Mouse (Mus musculus): ENCODE results near the gene Capns2. TPM values are rescaled to one million over a fixed set of nuclear protein-coding genes. Genes with fewer than 3 reads are reported as not detected.

Capns2 gene
- polyA plus RNA-seq, 1 experiment from 2014 or later = not detected

DNA sequence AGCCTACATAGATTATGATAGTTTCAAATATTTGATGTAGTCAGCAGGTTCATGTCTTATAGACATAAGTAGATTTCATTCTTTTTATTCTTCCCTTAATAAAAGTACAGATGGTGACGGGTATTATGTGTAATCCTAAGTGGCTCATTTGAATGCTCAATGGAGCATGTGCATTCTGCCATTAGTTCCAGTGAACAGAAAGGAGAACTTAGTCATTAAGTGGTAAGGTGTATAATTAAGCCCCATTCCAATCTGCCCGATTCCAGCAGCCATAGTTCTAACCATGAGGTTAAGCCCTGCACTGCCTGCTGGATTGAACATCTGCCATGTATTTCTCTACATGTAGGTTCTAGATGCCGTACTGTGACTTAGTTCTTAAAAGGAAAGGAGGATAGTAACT lies 20.6 kb downstream of the Capns2 start:
- Histone ChIP-seq H3K27me3 (ENCODE audit: control insufficient read depth, insufficient read depth, low read length) (no peaks in the 10 kb centered on the region), H3K4me3 (ENCODE audit: low read depth, low read length) (no peak overlapping the region), H3K4me2 (replicated peaks; ENCODE audit: low read depth, low read length) (no peak overlapping the region), H3K9me3 (ENCODE audit: control insufficient read depth, low read length) (no peaks in the 10 kb centered on the region), H3K9ac (ENCODE audit: low read depth, low read length) (no peak overlapping the region), H3K27ac (ENCODE audit: low read depth, low read length) (no peak overlapping the region), H3K36me3 (ENCODE audit: control insufficient read depth, insufficient read depth, low read length) (no peaks in the 10 kb centered on the region), H3K4me1 (replicated peaks; ENCODE audit: control insufficient read depth, insufficient read depth, low read length) (no peaks in the 10 kb centered on the region)
- 87% methylated on average over 3 of the region's 3 CpGs for WGBS
- no peak for DNase-seq (ENCODE audit: low spot score)
- no peak for ATAC-seq (ENCODE audit: low FRiP score)

DNA sequence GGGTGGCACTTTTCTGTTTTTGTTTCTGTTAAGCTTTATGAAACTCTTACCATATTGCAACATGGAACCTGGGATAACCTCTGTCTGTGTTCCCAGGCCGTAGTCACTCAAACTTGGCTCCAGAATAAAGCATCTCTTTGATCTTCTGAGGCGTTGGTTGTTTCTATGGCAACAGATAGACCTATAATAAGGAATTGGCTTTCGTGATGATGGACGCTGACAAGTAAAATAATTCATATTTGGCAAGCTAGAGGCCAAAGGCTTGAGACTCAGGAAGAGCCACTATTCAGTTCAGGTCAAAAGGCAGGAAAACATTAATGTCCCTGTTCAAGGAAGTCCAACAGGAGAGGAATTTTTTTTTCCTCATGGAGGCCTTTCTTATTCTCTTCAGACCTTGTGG lies 27.8 kb downstream of the Capns2 start:
- no peak overlapping the region for H3K4me2 ChIP-seq (replicated peaks; ENCODE audit: low read depth, low read length)
- no peaks in the 10 kb centered on the region for H3K9me3 ChIP-seq (ENCODE audit: control insufficient read depth, low read length)
- H3K36me3 ChIP-seq (ENCODE audit: control insufficient read depth, insufficient read depth, low read length) = no peaks in the 10 kb centered on the region
- no peak overlapping the region for H3K4me3 ChIP-seq (ENCODE audit: low read depth, low read length)
- no peaks in the 10 kb centered on the region for H3K4me1 ChIP-seq (replicated peaks; ENCODE audit: control insufficient read depth, insufficient read depth, low read length)
- ATAC-seq (ENCODE audit: low FRiP score) = no peak
- no peak overlapping the region for H3K27ac ChIP-seq (ENCODE audit: low read depth, low read length)
- no peak overlapping the region for H3K9ac ChIP-seq (ENCODE audit: low read depth, low read length)
- WGBS = 76% methylated on average over 4 of the region's 4 CpGs
- no peak for DNase-seq (ENCODE audit: low spot score)
- no peaks in the 10 kb centered on the region for H3K27me3 ChIP-seq (ENCODE audit: control insufficient read depth, insufficient read depth, low read length)

GRCm38 (mm10) chr8:92938056-92938455 lies 36.8 kb downstream of the Capns2 start:
- Histone ChIP-seq H3K4me2 (replicated peaks; ENCODE audit: low read depth, low read length) (no peak overlapping the region), H3K4me1 (replicated peaks; ENCODE audit: control insufficient read depth, insufficient read depth, low read length) (no peaks in the 10 kb centered on the region), H3K4me3 (ENCODE audit: low read depth, low read length) (no peak overlapping the region), H3K9me3 (ENCODE audit: control insufficient read depth, low read length) (no peaks in the 10 kb centered on the region), H3K36me3 (ENCODE audit: control insufficient read depth, insufficient read depth, low read length) (no peaks in the 10 kb centered on the region), H3K27me3 (ENCODE audit: control insufficient read depth, insufficient read depth, low read length) (no peaks in the 10 kb centered on the region), H3K9ac (ENCODE audit: low read depth, low read length) (no peak overlapping the region), H3K27ac (ENCODE audit: low read depth, low read length) (no peak overlapping the region)
- ATAC-seq (ENCODE audit: low FRiP score) = no peak
- WGBS = 85% methylated on average over 4 of the region's 4 CpGs
- DNase-seq (ENCODE audit: low spot score) = no peak

DNA sequence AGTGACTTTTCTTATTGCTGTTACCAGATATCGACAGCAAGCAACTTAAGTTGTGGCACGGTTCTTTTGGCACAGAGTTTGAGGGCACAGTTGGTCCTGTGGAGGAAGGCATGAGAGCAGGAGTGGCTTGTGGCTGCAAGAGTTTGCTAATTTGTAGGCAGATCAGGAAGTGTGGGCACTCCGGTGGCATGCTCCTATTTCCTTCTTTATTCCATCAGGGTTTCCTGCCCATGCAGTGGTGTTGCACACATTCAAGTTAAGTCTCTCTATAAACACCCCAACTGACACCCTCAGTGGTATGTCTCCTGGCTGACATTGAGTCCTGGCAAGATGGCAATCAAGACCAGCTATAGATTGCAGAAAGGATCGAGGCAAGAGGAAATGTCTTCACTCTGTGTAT lies 47.9 kb downstream of the Capns2 start:
- ATAC-seq (ENCODE audit: low FRiP score) (no peak), DNase-seq (ENCODE audit: low spot score) (no peak)
- no peak overlapping the region for H3K27ac ChIP-seq (ENCODE audit: low read depth, low read length)
- 86% methylated on average over 4 of the region's 4 CpGs for WGBS
- no peaks in the 10 kb centered on the region for H3K36me3 ChIP-seq (ENCODE audit: control insufficient read depth, insufficient read depth, low read length)
- H3K4me1 ChIP-seq (replicated peaks; ENCODE audit: control insufficient read depth, insufficient read depth, low read length) = no peaks in the 10 kb centered on the region
- H3K27me3 ChIP-seq (ENCODE audit: control insufficient read depth, insufficient read depth, low read length) = no peaks in the 10 kb centered on the region
- H3K9ac ChIP-seq (ENCODE audit: low read depth, low read length) = no peak overlapping the region
- H3K9me3 ChIP-seq (ENCODE audit: control insufficient read depth, low read length) = no peaks in the 10 kb centered on the region
- H3K4me3 ChIP-seq (ENCODE audit: low read depth, low read length) = no peak overlapping the region
- no peak overlapping the region for H3K4me2 ChIP-seq (replicated peaks; ENCODE audit: low read depth, low read length)

- Histone ChIP-seq H3K4me3 (ENCODE audit: low read depth, low read length) (no peak overlapping the region), H3K36me3 (ENCODE audit: control insufficient read depth, insufficient read depth, low read length) (no peaks in the 10 kb centered on the region), H3K27ac (ENCODE audit: low read depth, low read length) (no peak overlapping the region), H3K4me2 (replicated peaks; ENCODE audit: low read depth, low read length) (no peak overlapping the region), H3K9ac (ENCODE audit: low read depth, low read length) (no peak overlapping the region), H3K27me3 (ENCODE audit: control insufficient read depth, insufficient read depth, low read length) (no peaks in the 10 kb centered on the region), H3K9me3 (ENCODE audit: control insufficient read depth, low read length) (no peaks in the 10 kb centered on the region), H3K4me1 (replicated peaks; ENCODE audit: control insufficient read depth, insufficient read depth, low read length) (no peaks in the 10 kb centered on the region)
- DNase-seq (ENCODE audit: low spot score) = no peak
- no peak for ATAC-seq (ENCODE audit: low FRiP score)
- WGBS = 80% methylated on average over 12 of the region's 12 CpGs
These were observed 49.6 kb downstream of the Capns2 start for GRCm38 (mm10) chr8:92950639-92951371.

Other genes starting within 250 kb of the Capns2 start
- 0.69 and 0.71 TPM in 2 replicates for gene Irx6, start 227.1 kb upstream of the Capns2 start, polyA plus RNA-seq (2014; fragmentation: Nextera tagmentation; extraction: Ambion mirVana)
- 73.7 and 80.9 TPM in 2 replicates for gene Mmp2, start 74.1 kb upstream of the Capns2 start, polyA plus RNA-seq (2014; fragmentation: Nextera tagmentation; extraction: Ambion mirVana)
- 3.8 and 5.8 TPM in 2 replicates for gene Lpcat2, start 46.1 kb upstream of the Capns2 start, polyA plus RNA-seq (2014; fragmentation: Nextera tagmentation; extraction: Ambion mirVana)
- gene Slc6a2, start 58.7 kb downstream of the Capns2 start, polyA plus RNA-seq (2014; fragmentation: Nextera tagmentation; extraction: Ambion mirVana) = 0.19 and 0.49 TPM in 2 replicates
- not detected in 2 replicates for gene Ces1a, start 146.8 kb downstream of the Capns2 start, polyA plus RNA-seq (2014; fragmentation: Nextera tagmentation; extraction: Ambion mirVana)
- not detected in 2 replicates for gene Ces1b, start 178.6 kb downstream of the Capns2 start, polyA plus RNA-seq (2014; fragmentation: Nextera tagmentation; extraction: Ambion mirVana)
- gene Ces1c, start 229.9 kb downstream of the Capns2 start, polyA plus RNA-seq (2014; fragmentation: Nextera tagmentation; extraction: Ambion mirVana) = not detected in 2 replicates